Mouse (Mus musculus): ENCODE results near the gene Gm45140. TPM values are rescaled to one million over a fixed set of nuclear protein-coding genes. Genes with fewer than 3 reads are reported as not detected.

Gene Gm45140
- polyA plus RNA-seq, 1 experiment from 2014 or later = 4.2 TPM

DNA sequence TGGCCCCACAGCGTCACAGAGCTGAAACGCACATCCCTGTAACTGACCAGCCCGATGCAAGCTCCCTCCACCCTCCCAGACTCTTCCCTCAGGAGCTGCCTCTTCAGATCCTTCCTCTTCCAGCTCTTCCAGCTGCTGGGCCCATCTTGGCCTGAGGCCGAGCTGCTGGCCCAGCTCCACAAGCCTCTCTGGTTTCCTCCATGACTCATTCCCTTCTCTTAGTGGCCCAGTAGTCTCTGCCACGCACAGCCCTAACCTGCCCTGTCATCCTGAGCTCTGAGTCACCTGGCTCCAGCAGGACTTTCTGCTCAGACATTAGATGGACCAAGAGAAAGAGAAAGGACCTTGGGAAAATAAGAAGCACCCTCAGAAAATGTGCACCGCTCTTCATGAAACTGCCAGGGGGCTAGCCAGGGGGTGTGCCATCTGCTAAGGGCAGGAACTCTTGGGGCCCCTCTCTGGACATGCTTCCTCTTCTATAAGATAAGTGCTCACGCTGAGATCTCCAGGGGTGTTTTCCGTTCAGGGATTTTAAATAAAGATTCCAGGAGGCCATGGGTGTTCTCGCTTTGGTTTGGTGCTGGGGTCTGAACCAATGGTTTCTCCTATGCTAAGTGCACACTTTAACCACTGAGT lies 33.4 kb upstream of the Gm45140 start:
- no peaks in the 10 kb centered on the region for H3K9me3 ChIP-seq
- 0 out of 2 replicates have a peak overlapping the region, but pooled peaks have one; percentile 8 for H3K27ac ChIP-seq
- WGBS = 61% methylated on average over 9 of the region's 9 CpGs
- H3K27me3 ChIP-seq (replicated peaks) = no peaks in the 10 kb centered on the region
- H3K36me3 ChIP-seq = no peaks in the 10 kb centered on the region
- H3K4me1 ChIP-seq = no peaks in the 10 kb centered on the region
- no peak overlapping the region for H3K4me3 ChIP-seq (replicated peaks)
- 0 out of 2 replicates have a peak overlapping the region, but pooled peaks have one; percentile 10 for H3K4me2 ChIP-seq
- ATAC-seq (ENCODE audit: insufficient read depth, low FRiP score, low read depth) = peak; percentile 39; the same call in 1 of the 2 replicates
- no peak overlapping the region for H3K9ac ChIP-seq

GRCm38 (mm10) chr6:87867256-87867655 lies 31.7 kb upstream of the Gm45140 start:
- Histone ChIP-seq H3K9ac (no peak overlapping the region), H3K4me1 (no peaks in the 10 kb centered on the region), H3K36me3 (no peaks in the 10 kb centered on the region), H3K27ac (no peak overlapping the region), H3K4me3 (replicated peaks) (no peak overlapping the region), H3K9me3 (no peaks in the 10 kb centered on the region), H3K4me2 (no peak overlapping the region), H3K27me3 (replicated peaks) (no peaks in the 10 kb centered on the region)
- ATAC-seq (ENCODE audit: insufficient read depth, low FRiP score, low read depth) = no peak
- WGBS = 55% methylated on average over 2 of the region's 2 CpGs

DNA sequence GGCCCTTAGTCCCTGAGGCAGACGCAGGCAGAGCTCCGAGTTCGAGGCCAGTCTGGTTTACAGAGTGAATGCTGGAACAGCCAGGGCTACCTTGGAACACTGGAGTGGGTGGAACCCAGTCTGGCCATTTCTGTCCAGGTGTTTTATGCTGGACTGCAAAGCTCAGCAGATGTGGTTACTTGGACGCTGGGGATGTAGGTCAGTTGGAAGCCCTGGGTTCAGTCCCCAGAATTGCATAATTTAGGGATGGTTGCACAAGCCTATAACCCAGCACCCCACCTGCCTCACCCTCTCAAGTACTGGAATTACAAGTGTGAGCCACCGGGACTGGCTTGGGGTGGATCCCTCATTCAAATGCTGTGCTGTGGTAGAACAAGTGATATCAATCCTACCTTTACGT lies 30.6 kb upstream of the Gm45140 start:
- no peaks in the 10 kb centered on the region for H3K27me3 ChIP-seq (replicated peaks)
- 73% methylated on average over 6 of the region's 6 CpGs for WGBS
- no peak overlapping the region for H3K4me2 ChIP-seq

DNA sequence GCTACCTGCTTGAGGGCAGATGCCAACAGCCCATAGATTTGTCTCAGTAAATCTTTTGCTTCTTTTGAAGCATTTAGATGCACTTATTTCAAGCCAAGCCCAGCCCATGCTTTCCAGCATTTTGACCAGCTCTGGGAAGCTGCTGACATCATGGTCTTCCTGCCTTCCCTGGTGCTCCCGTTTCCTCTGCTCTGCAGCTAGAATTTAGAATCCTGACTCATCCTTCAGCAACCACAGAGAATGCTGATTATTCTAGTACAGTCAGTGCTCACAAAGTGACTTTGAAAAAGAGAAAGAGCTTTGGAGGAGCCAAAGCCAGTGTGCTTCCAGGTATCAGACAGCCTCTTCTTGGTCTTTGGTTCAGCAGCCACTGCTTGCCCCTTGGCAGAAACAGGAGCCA lies 21.5 kb upstream of the Gm45140 start:
- H3K9ac ChIP-seq = no peak overlapping the region
- H3K4me2 ChIP-seq = no peak overlapping the region
- H3K36me3 ChIP-seq = no peaks in the 10 kb centered on the region
- H3K27ac ChIP-seq = no peak overlapping the region
- ATAC-seq (ENCODE audit: insufficient read depth, low FRiP score, low read depth) = no peak
- H3K9me3 ChIP-seq = no peaks in the 10 kb centered on the region
- H3K4me1 ChIP-seq = no peaks in the 10 kb centered on the region
- H3K4me3 ChIP-seq (replicated peaks) = no peak overlapping the region
- H3K27me3 ChIP-seq (replicated peaks) = no peaks in the 10 kb centered on the region
- 43% methylated on average over 1 of the region's 1 CpGs for WGBS

More for the DNA sequence above, 30.6 kb upstream of the Gm45140 start:
- Histone ChIP-seq H3K36me3 (no peaks in the 10 kb centered on the region), H3K4me1 (no peaks in the 10 kb centered on the region), H3K9me3 (no peaks in the 10 kb centered on the region), H3K9ac (no peak overlapping the region), H3K27ac (no peak overlapping the region), H3K4me3 (replicated peaks) (no peak overlapping the region)
- no peak for ATAC-seq (ENCODE audit: insufficient read depth, low FRiP score, low read depth)

DNA sequence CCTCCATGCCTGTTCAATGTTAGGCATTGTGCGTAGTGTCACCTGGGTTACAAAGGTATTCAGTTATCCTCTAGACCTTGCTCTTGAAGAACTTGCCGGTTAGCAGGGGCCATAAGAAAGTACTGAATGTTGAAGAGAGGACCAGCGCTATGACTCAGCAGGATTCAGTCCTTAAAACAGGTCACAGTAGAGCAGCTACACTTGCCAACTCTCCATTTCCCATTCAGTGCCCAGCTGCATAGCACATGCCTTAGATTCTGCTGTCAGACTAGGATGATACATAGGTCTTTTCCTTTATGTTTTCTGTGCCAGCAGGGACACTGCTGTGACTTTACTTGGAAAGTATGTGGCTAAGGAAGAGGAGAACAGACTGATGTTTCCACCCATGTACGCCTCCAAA lies 17.9 kb upstream of the Gm45140 start:
- H3K4me3 ChIP-seq (replicated peaks) = no peak overlapping the region
- H3K9ac ChIP-seq = no peak overlapping the region
- 73% methylated on average over 4 of the region's 4 CpGs for WGBS

DNA sequence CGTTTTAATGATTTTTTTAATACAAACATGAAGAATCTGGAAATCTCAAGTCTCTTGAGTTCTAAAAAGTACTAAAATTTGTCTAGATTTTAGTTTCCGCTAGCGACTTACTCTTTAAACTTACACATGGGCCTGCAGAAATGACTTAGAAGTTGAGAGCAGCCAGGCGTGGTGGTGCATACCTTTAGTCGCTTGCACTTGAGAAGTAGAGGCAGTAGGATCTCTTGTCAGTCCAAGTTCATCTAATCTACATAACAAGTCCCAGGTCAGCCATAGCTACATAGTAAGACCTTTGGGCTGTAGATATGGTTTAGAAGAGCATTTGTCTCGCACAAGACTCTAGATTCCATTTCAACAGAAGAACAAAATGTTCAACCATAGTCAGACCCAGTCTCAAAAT lies 16.3 kb upstream of the Gm45140 start:
- no peaks in the 10 kb centered on the region for H3K36me3 ChIP-seq
- WGBS = 80% methylated on average over 6 of the region's 6 CpGs
- peaks cover 5% of the 10 kb centered on the region for H3K4me1 ChIP-seq
- no peaks in the 10 kb centered on the region for H3K9me3 ChIP-seq
- no peaks in the 10 kb centered on the region for H3K27me3 ChIP-seq (replicated peaks)
- no peak overlapping the region for H3K4me2 ChIP-seq
- H3K4me3 ChIP-seq (replicated peaks) = no peak overlapping the region
- ATAC-seq (ENCODE audit: insufficient read depth, low FRiP score, low read depth) = no peak
- no peak overlapping the region for H3K27ac ChIP-seq
- no peak overlapping the region for H3K9ac ChIP-seq

More for the DNA sequence above, 17.9 kb upstream of the Gm45140 start:
- Histone ChIP-seq H3K4me2 (no peak overlapping the region), H3K27me3 (replicated peaks) (no peaks in the 10 kb centered on the region), H3K27ac (no peak overlapping the region), H3K4me1 (peaks cover 4% of the 10 kb centered on the region), H3K9me3 (no peaks in the 10 kb centered on the region), H3K36me3 (no peaks in the 10 kb centered on the region)
- no peak for ATAC-seq (ENCODE audit: insufficient read depth, low FRiP score, low read depth)

DNA sequence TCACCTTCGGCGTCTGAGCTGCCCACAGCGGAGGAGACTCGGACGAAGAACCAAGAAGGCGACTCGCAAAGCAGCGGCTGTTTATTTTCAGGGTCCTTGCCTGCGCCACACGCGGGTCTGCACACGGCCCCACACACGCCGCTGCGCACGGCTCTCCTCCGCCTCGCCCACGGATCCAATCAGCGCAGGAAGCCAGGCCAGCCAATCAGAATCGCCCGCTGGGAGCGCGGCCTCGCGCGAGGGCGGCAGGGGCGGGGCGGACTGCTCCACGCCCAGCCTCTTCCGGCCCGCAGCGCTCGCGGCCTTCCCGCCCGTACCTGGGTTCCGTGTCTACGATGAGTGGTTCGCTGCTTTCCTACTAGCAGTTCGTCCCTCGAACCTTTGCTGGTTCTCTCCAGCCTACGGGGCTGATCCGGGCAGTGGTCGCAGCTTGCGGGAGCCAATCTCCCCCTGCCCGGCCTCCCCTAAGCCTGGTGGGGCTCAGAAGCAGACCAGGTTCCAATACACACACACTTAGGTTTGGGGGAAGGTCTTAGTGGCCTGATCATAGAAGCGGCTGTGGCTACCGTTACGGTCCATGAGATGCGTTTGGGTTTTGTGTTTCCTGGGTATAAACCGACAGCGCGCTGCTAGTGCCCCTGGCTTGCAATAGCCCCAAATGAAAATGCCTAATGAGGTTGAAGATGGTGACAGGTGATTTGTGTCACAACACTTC lies 15.5 kb upstream of the Gm45140 start, which contains the start of gene Cnbp:
Gene Cnbp (minus strand): TSS at position 207 of the 715 bp plus-strand sequence.
- peak; percentile 99 for ATAC-seq (ENCODE audit: insufficient read depth, low FRiP score, low read depth)
- Histone ChIP-seq H3K27me3 (replicated peaks) (no peaks in the 10 kb centered on the region), H3K36me3 (no peaks in the 10 kb centered on the region), H3K9me3 (no peaks in the 10 kb centered on the region), H3K4me2 (peak within 1 kb of the TSS; percentile 80), H3K4me3 (replicated peaks) (peak within 1 kb of the TSS; percentile 99), H3K9ac (peak within 1 kb of the TSS; percentile 100), H3K27ac (peak within 1 kb of the TSS; percentile 92), H3K4me1 (peaks cover 5% of the 10 kb centered on the region)
- under 1% methylated on average over 47 of the region's 55 CpGs for WGBS

GRCm38 (mm10) chr6:87850155-87850899 lies 14.7 kb upstream of the Gm45140 start:
- ATAC-seq (ENCODE audit: insufficient read depth, low FRiP score, low read depth) = peak; percentile 61
- H3K9ac ChIP-seq = peak overlapping the region; percentile 100
- peak overlapping the region; percentile 92 for H3K27ac ChIP-seq
- no peaks in the 10 kb centered on the region for H3K27me3 ChIP-seq (replicated peaks)
- H3K9me3 ChIP-seq = no peaks in the 10 kb centered on the region
- peaks cover 5% of the 10 kb centered on the region for H3K4me1 ChIP-seq
- WGBS = under 1% methylated on average over 73 of the region's 73 CpGs
- peak overlapping the region; percentile 63 for H3K4me2 ChIP-seq
- peaks cover 3% of the 10 kb centered on the region for H3K36me3 ChIP-seq
- H3K4me3 ChIP-seq (replicated peaks) = peak overlapping the region; percentile 99

- Histone ChIP-seq H3K36me3 (peaks cover 8% of the 10 kb centered on the region), H3K4me1 (peaks cover 5% of the 10 kb centered on the region), H3K27ac (peak overlapping the region; percentile 92), H3K27me3 (replicated peaks) (no peaks in the 10 kb centered on the region), H3K9ac (peak overlapping the region; percentile 100), H3K4me3 (replicated peaks) (peak overlapping the region; percentile 99), H3K9me3 (no peaks in the 10 kb centered on the region), H3K4me2 (peak overlapping the region; percentile 63)
- under 1% methylated on average over 8 of the region's 8 CpGs for WGBS
- no peak for ATAC-seq (ENCODE audit: insufficient read depth, low FRiP score, low read depth)
Measured at GRCm38 (mm10) chr6:87849780-87850154, 14.2 kb upstream of the Gm45140 start.

DNA sequence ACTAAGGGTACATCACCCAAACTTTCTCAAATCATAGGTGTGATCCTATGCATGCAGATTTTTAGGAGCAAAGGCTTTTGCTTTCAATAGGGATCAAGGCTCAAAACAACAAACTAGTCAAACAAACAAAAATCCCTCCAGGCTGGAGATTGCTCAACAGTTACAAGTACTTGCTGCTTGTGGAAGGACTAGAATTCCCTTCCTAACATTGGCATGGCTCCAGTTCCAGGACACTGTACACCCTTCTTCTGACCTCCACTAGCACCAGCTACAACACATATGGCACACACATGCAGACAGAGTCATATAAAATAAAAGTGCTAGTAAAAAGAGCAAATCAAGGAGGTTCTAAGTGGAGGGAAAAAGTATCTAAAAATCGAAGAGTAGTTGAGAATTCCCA lies 11.2 kb upstream of the Gm45140 start:
- 74% methylated on average over 1 of the region's 1 CpGs for WGBS
- H3K9me3 ChIP-seq = no peaks in the 10 kb centered on the region
- no peak overlapping the region for H3K9ac ChIP-seq
- H3K4me1 ChIP-seq = peaks cover 5% of the 10 kb centered on the region
- peaks cover 33% of the 10 kb centered on the region for H3K36me3 ChIP-seq
- H3K4me2 ChIP-seq = no peak overlapping the region
- ATAC-seq (ENCODE audit: insufficient read depth, low FRiP score, low read depth) = no peak
- no peak overlapping the region for H3K27ac ChIP-seq
- no peak overlapping the region for H3K4me3 ChIP-seq (replicated peaks)
- H3K27me3 ChIP-seq (replicated peaks) = no peaks in the 10 kb centered on the region

- Histone ChIP-seq H3K36me3 (peaks cover 36% of the 10 kb centered on the region), H3K4me3 (replicated peaks) (no peak overlapping the region), H3K4me2 (no peak overlapping the region), H3K27me3 (replicated peaks) (no peaks in the 10 kb centered on the region), H3K4me1 (peaks cover 5% of the 10 kb centered on the region), H3K9me3 (no peaks in the 10 kb centered on the region), H3K27ac (no peak overlapping the region), H3K9ac (no peak overlapping the region)
- 92% methylated on average over 13 of the region's 13 CpGs for WGBS
- no peak for ATAC-seq (ENCODE audit: insufficient read depth, low FRiP score, low read depth)
Measured at GRCm38 (mm10) chr6:87845031-87845695, 9.6 kb upstream of the Gm45140 start.
